Mouse (Mus musculus): ENCODE measurements around the gene Kcnq2. TPM values are rescaled to one million over a fixed set of nuclear protein-coding genes. Genes with fewer than 3 reads are reported as not detected.

Kcnq2 gene
- polyA plus RNA-seq, 1 experiment from 2014 or later: not detected

DNA sequence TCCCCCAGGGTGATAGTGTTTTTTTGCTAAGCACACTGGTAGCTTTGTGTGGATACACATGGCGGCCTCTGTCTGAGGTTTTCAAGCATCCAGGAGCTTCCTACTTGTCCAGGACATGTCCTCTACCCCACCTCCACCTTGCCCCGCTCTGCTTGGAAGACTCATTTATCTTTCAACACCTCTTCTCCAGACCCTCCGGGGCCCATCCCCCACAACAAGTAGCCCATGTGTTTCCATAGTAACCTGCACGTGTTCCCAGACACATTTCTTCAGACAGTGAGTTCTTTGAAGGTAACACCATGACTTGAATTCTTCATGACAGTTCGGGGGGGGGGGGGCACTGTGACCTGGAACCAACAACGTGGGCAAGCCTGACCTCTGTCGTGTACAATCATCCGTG, 77.8 kb downstream of the Kcnq2 start:
- Histone ChIP-seq H3K79me2 (ENCODE audit: inconsistent target) (no peaks in the 10 kb centered on the region), H3K27ac (no peak overlapping the region), H3K36me3 (ENCODE audit: inconsistent target) (no peaks in the 10 kb centered on the region), H3K4me3 (ENCODE audit: inconsistent target) (no peak overlapping the region)
- WGBS (ENCODE audit: missing documents): 66% methylated on average over 8 of the region's 8 CpGs

DNA sequence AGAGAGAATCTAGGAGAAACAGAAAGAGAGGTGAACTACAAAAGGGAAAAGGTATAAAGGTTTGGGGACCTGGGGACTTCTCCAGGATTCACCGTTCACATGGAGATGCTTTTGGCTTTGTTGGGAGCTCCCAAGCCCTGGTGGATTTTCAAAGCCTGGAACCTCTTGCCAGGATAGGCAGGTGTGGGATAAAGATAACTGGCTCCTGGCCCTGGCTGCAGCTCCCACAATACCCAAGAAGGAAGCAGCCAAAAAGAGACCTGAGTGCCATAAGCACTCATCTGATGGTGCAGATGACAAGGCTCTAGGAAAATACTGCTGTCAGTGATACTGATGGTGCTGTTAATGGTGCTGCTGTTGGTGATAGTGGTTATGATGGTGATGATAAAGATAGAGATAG, 82.9 kb downstream of the Kcnq2 start:
- Histone ChIP-seq H3K79me2 (ENCODE audit: inconsistent target) (no peaks in the 10 kb centered on the region), H3K36me3 (ENCODE audit: inconsistent target) (no peaks in the 10 kb centered on the region), H3K27ac (no peak overlapping the region), H3K4me3 (ENCODE audit: inconsistent target) (no peak overlapping the region)
- 91% methylated on average over 1 of the region's 1 CpGs for WGBS (ENCODE audit: missing documents)

DNA sequence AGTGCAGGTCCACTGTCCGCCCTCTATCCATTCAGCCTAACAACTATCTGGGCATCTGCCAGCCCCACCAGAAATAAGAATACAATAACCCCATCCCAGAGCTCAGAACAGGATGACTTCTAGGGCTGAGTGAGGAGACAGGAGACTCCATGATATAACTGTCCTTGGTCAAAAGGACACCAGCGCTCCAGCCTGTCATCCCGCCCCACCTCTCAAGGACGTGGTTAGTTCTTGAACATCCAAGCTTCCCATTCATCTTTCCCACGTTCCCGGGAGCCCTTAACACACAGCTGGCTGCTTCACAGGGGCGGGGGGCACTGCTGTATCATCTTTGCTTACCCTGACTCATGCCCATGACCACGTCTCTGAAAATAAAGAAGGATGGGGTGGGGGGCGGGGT, 86.1 kb downstream of the Kcnq2 start:
- H3K36me3 ChIP-seq (ENCODE audit: inconsistent target): no peaks in the 10 kb centered on the region
- no peak overlapping the region for H3K27ac ChIP-seq
- WGBS (ENCODE audit: missing documents): 82% methylated on average over 9 of the region's 9 CpGs
- H3K79me2 ChIP-seq (ENCODE audit: inconsistent target): no peaks in the 10 kb centered on the region
- H3K4me3 ChIP-seq (ENCODE audit: inconsistent target): no peak overlapping the region

DNA sequence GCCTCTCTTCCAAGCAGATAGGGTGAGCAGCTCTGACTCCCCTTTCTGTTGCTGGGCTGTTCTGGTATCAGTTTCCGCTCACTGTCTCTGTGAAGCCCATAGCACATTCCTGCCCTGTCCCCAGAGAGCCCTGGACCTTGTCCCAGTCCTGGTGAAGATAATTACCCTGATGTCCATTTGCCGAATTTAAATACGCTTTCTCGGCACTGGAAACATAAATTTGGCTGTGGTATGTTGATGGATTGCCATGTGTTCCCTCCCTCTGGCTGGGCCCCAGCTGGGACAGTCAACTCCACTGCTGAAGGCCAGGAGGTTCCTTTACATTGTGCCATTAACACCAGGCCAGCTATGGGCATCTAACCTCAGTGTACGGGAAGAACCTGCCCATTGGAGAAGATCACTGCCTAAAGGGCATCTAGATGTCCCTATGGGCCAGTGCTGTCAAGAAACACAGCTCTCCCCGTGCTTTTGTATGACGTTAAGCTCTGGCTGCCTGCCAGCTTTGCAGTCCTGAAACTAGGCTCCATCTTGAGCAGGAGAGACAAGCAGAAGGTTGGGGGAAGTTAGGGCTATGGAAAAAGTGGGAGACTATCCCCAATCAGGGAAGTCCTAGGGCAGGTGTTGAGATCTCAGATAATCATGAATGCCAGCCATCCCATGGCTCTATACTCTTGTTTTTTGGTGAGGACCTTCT, 86.7 kb downstream of the Kcnq2 start:
- H3K4me3 ChIP-seq (ENCODE audit: inconsistent target): no peak overlapping the region
- no peaks in the 10 kb centered on the region for H3K79me2 ChIP-seq (ENCODE audit: inconsistent target)
- H3K27ac ChIP-seq: no peak overlapping the region
- no peaks in the 10 kb centered on the region for H3K36me3 ChIP-seq (ENCODE audit: inconsistent target)
- WGBS (ENCODE audit: missing documents): 68% methylated on average over 7 of the region's 7 CpGs

DNA sequence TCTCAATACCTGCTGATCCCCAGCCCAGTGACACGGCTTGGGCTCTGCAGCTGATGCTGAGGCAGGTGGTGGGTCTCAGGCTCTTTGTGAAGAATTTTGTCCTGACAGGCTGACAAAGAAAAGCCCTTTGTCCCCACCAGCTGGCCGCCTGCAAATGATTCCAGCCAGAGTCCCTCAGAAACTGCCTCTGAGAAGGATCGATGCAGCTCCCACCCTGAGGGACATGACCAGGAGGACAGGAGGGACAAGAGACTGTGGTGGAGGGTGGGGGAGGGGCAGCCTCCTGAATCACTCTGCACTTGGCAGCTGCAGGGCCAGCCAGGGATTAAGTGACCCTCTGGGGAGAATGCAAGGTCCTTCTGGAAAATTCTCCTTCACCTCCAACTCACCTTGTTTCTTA, 91.1 kb downstream of the Kcnq2 start:
- Histone ChIP-seq H3K36me3 (ENCODE audit: inconsistent target) (no peaks in the 10 kb centered on the region), H3K79me2 (ENCODE audit: inconsistent target) (no peaks in the 10 kb centered on the region), H3K27ac (no peak overlapping the region), H3K4me3 (ENCODE audit: inconsistent target) (no peak overlapping the region)
- WGBS (ENCODE audit: missing documents): 59% methylated on average over 3 of the region's 3 CpGs

DNA sequence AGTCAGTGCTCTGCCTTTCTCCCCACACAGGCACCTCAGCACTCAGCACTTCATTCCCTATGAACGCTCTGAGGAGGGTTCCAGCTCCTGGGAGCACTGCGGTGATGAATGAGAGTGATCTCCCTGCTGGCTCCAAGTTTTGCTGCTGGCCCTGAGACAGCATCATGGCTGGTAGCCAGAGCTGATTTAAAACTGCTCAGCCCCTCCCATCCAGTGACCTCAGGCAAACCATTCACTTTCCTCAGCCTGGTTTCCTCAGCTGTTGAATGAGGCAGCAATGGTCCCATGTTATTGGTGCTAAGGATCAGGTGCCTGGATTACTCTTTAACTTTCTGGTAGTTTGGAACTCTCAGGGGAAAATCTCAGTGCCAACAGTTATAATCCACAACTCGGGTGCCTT, 91.7 kb downstream of the Kcnq2 start, which contains the start of gene Chrna4:
Gene Chrna4 (minus strand): TSS at position 110 of the 400 bp plus-strand sequence.
- Histone ChIP-seq H3K79me2 (ENCODE audit: inconsistent target) (no peaks in the 10 kb centered on the region), H3K4me3 (ENCODE audit: inconsistent target) (no peak within 1 kb of the TSS), H3K36me3 (ENCODE audit: inconsistent target) (no peaks in the 10 kb centered on the region), H3K27ac (no peak within 1 kb of the TSS)
- 72% methylated on average over 3 of the region's 3 CpGs for WGBS (ENCODE audit: missing documents)

DNA sequence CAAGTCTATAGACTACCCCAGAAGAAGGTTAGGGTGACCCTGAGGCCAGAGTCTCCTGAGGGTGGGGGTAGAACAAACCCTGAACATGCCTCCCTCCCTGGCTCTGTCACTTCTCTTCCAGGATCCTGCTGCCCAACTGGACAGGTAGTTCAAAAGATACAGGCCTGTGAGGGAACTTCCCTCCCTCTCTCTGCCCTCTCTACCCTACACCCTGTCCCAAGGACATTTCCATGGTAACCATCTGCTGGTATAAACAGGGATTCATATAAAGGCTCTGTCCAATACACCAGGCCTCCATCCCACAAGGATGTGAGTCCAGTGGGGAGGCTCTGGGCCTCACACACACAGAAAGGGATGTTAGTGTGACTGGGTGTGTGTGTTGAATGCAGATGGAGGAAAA, 92.7 kb downstream of the Kcnq2 start:
- no peak overlapping the region for H3K4me3 ChIP-seq (ENCODE audit: inconsistent target)
- H3K27ac ChIP-seq: no peak overlapping the region
- H3K36me3 ChIP-seq (ENCODE audit: inconsistent target): no peaks in the 10 kb centered on the region
- no peaks in the 10 kb centered on the region for H3K79me2 ChIP-seq (ENCODE audit: inconsistent target)

DNA sequence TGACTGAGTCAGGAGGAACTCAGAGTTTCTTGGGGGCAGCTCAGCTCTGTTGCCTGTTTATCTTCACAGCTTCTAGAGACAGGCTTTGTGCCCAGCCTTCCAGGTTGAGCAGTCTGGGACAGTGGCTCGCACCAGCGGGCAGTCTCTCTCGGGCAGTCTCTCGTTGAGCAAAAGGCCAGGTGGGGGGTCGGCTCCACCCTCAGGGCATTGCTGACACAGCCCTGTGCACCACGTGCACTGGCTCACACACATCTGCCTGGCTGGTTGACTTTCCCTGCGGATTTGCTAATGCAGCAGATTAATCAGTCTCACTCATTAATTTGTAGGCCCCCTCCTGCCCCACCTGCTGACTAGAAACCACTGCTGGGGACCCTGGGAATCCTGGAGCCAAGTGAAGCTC, 93.2 kb downstream of the Kcnq2 start:
- WGBS (ENCODE audit: missing documents): 15% methylated on average over 7 of the region's 7 CpGs
- Histone ChIP-seq H3K27ac (no peak overlapping the region), H3K36me3 (ENCODE audit: inconsistent target) (no peaks in the 10 kb centered on the region), H3K4me3 (ENCODE audit: inconsistent target) (no peak overlapping the region), H3K79me2 (ENCODE audit: inconsistent target) (no peaks in the 10 kb centered on the region)

DNA sequence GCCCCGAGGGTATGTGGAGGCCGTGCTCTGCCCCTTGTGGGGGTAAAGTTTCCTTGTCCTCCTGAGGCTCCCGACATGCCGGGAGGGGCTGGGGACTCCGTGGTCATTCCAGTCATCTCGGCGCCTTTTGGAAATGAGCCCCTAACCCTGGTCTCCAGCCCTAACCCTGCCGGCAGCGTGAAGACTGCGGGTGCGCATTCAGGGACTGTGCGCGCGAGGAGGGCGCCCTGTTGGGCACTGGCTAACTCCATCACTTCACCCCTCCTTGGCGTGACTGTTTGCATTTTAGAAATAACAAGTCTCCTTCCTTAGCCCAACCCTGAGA, 95.8 kb downstream of the Kcnq2 start:
- WGBS (ENCODE audit: missing documents): 5% methylated on average over 16 of the region's 16 CpGs
- Histone ChIP-seq H3K36me3 (ENCODE audit: inconsistent target) (no peaks in the 10 kb centered on the region), H3K27ac (no peak overlapping the region), H3K4me3 (ENCODE audit: inconsistent target) (no peak overlapping the region), H3K79me2 (ENCODE audit: inconsistent target) (no peaks in the 10 kb centered on the region)

DNA sequence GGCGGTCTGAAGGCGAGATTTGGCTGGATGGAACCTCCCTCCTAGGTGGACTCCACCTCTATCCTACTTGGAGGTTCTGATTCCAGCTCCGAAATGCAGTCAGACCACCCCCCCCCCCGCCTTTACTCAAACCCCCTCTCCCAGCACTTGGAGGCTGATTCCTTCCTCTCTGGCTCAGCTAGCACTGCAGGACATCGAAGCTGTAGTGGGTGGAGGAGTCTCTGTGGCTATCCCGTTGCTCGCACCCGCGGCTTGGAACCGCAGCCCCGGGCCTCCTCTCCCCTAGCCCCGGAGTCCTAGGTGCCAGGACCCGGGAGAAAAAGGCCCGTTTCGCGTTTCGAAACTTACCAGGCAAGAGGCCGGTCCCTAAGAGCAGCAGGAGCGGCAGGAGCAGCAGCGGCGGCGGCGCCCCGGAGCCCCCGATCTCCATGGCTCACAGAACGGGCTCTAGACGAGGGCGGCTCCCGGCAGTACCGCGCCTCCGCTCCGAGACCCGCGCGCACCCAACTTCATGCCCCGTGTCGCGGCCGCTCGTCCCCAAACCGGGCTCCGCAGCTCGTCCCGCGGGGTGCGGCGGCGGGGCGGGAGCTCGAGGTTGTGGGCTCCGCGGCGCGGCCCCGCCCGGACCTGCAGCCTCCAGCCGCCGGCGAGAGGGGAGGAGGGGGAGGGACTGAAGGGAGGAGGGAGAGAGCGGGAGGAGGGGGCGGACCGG, 96.3 kb downstream of the Kcnq2 start:
- H3K27ac ChIP-seq: no peak overlapping the region
- 2% methylated on average over 60 of the region's 63 CpGs for WGBS (ENCODE audit: missing documents)
- no peaks in the 10 kb centered on the region for H3K36me3 ChIP-seq (ENCODE audit: inconsistent target)
- H3K79me2 ChIP-seq (ENCODE audit: inconsistent target): no peaks in the 10 kb centered on the region
- H3K4me3 ChIP-seq (ENCODE audit: inconsistent target): no peak overlapping the region

DNA sequence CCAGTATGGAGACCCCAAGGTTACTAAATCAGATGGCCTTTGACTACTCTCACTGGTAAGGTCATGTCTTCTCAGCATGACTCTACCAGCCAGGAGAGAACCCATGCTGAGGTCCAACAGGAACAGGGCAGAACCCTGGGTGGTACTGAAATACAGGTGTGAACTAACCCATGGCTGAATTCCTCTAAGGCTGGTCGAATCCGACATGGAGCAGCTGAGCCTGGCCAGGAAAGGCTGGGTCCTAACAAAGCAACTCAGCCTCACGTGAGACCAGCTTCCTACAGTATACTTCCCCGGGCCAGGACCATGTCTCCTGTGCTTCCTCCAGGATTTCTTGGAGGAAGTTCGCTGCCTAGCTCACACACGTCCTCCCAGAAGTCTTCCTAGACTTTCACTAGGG, 98.5 kb downstream of the Kcnq2 start:
- 67% methylated on average over 6 of the region's 6 CpGs for WGBS (ENCODE audit: missing documents)
- Histone ChIP-seq H3K4me3 (ENCODE audit: inconsistent target) (no peak overlapping the region), H3K79me2 (ENCODE audit: inconsistent target) (no peaks in the 10 kb centered on the region), H3K27ac (no peak overlapping the region), H3K36me3 (ENCODE audit: inconsistent target) (no peaks in the 10 kb centered on the region)

DNA sequence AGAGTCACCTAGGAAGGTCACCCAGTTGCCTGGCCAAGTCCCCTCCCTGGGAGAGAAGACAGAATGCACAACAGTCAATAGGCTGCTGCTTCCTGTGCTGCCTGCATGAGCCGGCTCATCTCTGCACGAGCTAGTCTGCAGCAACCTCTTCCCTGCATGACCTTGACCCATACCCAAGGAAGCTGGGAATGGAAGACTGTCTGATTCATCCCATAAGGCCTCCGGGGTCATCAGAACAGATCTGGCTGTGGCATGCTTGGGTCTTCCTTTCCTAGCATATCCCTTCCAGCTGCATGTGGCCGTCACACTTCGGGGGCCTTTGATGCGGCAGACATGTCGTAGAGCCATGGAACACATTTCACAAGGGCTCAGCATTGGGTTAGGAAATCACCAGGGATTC, 99.9 kb downstream of the Kcnq2 start:
- Histone ChIP-seq H3K27ac (no peak overlapping the region), H3K36me3 (ENCODE audit: inconsistent target) (no peaks in the 10 kb centered on the region), H3K79me2 (ENCODE audit: inconsistent target) (no peaks in the 10 kb centered on the region), H3K4me3 (ENCODE audit: inconsistent target) (no peak overlapping the region)
- 90% methylated on average over 7 of the region's 7 CpGs for WGBS (ENCODE audit: missing documents)

DNA sequence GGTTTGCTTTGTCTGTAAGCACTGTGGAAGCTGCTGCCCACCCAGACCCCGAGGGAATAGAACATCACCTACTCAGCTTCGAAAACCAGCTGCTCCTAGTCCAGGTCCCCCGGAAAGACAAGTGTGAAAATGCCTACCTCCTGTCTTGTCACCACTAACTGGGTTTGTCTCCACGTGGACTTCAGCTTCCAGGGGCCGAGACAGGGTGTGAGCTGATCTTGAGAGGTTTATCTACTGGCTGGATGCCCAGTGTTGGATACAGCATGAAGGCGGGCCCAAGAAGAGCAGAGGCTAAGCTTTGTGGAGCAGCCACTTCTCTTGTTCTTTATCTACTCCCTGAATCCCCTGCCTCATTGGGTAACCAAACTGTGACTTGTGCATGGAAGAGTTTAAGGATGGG, 101.8 kb downstream of the Kcnq2 start:
- no peak overlapping the region for H3K4me3 ChIP-seq (ENCODE audit: inconsistent target)
- H3K36me3 ChIP-seq (ENCODE audit: inconsistent target): no peaks in the 10 kb centered on the region
- no peak overlapping the region for H3K27ac ChIP-seq
- no peaks in the 10 kb centered on the region for H3K79me2 ChIP-seq (ENCODE audit: inconsistent target)
- WGBS (ENCODE audit: missing documents): 69% methylated on average over 6 of the region's 6 CpGs

DNA sequence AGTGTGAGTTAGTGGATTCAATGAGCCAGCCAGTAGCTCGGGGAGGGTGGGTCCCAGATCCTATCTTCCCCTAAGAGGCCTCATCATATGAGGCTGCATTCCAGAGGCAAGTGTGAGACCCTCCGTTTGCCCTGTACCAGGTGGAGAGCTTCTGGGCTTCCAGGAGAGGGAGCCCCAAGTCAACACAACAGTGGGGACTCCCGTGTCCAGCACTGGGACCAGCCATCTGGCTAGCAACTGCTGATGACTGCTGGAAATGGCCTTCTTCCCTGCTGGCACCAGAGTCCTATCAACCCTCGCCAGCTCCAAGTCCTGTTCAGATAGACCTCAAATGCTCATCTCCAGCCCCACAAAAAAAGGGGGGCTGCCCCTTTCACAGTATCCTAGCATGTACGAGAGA, 102.7 kb downstream of the Kcnq2 start:
- H3K36me3 ChIP-seq (ENCODE audit: inconsistent target): no peaks in the 10 kb centered on the region
- 41% methylated on average over 5 of the region's 5 CpGs for whole genome bisulfite sequencing (ENCODE audit: missing documents)

DNA sequence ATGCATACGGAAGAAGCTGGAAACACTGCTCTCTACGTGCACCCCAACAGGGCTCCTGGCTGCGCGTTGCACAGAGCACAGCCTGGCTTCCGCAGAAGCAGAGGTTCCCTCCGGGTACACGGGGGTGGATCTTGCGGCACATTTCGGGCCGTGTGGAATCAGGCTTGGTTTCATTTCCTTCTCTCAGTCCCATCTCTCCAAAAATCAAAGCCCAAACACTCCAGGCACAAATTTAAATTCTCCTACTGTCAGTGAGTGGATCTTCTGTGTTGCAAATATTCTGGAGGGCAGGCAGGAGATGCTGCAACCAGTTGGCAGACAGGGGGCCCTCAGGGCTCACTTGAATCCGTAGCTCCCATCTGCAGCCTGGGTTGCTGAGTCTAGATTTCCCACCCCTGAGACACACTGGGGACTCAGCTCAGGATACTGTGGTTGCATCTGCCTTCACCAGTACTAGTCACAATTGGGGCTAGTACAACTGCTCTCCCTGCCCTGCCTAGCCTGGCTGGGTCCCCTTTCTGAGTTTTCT, 103.6 kb downstream of the Kcnq2 start:
- no peaks in the 10 kb centered on the region for H3K79me2 ChIP-seq (ENCODE audit: inconsistent target)
- H3K27ac ChIP-seq: no peak overlapping the region
- no peaks in the 10 kb centered on the region for H3K36me3 ChIP-seq (ENCODE audit: inconsistent target)
- no peak overlapping the region for H3K4me3 ChIP-seq (ENCODE audit: inconsistent target)
- WGBS (ENCODE audit: missing documents): 67% methylated on average over 11 of the region's 11 CpGs

More for the DNA sequence above, 102.7 kb downstream of the Kcnq2 start:
- no peaks in the 10 kb centered on the region for H3K79me2 ChIP-seq (ENCODE audit: inconsistent target)
- H3K4me3 ChIP-seq (ENCODE audit: inconsistent target): no peak overlapping the region
- H3K27ac ChIP-seq: no peak overlapping the region
